Mouse (Mus musculus): ENCODE data around the gene Olfr239.
"Not testable (repeated sequence)": the region's sequence is repeated elsewhere in the genome, so short reads cannot be mapped to it uniquely, and the experiment has no call there.

The Olfr239 gene

DNA sequence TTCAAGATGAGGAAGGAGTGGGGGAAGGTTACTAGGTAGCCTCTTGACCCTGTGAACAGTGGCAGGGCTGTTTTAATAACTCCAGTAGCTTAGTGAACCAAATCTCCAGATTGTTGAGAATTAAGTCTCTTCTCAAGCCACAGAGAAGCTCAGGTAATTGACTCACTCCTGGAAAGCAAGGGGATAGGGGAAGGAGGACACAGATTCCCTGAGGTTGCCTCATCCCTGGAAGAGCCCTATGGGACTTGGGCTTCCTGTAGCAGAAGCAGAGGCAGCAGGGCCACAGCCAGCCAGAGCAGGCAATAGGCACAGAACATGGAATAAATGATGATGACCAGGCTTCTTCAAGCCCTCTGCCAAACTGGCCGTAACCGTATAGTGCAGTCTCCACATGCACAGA, at the start of gene Olfr239:
Olfr239 (plus strand) TSS at position 301 of the 400 bp plus-strand sequence.
- DNase-seq (ENCODE audit: low spot score): not testable (repeated sequence)

DNA sequence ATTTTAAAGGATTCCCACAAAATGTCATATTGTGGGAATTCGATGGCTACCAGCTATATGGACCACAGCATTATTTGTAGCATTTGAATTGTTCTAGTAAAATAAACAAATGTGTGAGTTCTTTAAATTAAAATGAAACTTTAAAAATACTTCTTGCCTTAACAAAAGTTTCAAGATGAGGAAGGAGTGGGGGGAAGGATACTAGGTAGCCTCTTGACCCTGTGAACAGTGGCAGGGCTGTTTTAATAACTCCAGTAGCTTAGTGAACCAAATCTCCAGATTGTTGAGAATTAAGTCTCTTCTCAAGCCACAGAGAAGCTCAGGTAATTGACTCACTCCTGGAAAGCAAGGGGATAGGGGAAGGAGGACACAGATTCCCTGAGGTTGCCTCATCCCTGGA, 23.0 kb upstream of the Olfr239 start, which contains the start of gene Olfr55:
Olfr55 (plus strand) TSS at position 301 of the 400 bp plus-strand sequence.
- DNase-seq (ENCODE audit: low spot score): not testable (repeated sequence)

DNA sequence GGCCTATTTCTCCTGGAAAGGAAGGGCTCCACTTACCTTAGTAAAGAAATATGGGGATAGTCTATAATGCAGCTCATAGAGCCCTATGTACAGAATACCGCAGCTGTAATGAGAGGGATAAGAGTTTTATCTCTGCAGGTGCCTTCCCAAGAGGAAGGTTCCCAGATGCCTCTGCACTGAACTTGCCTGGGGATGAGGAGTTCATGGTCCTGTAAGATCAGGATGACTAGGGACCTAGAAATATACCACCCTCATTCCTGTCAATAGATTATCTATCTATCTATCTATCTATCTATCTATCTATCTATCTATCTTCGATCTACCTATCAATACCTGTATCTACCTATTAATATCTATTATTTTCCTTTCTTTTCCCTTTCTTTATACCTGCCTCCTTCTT, 30.5 kb downstream of the Olfr239 start, which contains the start of gene Olfr1564:
Olfr1564 (minus strand) TSS at position 101 of the 400 bp plus-strand sequence.
- DNase-seq (ENCODE audit: low spot score): no peak

DNA sequence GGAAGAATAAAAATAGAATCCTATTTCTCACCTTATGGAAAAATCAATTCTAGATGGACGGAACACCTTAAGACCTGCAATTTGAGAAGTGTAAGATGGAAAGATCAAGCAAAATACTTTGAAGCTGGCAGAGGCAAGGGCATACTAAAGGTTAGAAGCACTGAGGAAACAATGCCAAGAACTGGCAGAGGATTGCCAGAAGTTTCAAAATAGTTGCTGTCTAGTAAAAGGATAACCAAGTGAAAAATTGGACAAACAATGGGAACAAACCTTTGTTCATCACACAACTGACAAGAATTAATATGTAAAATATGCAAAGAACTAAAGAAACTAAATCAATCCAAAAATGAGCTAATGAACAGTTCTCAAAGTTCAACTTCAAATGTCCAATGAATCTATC, 45.5 kb downstream of the Olfr239 start:
- DNase-seq (ENCODE audit: low spot score): not testable (repeated sequence)

All from embryo, embryonic 10.5 days (tissue).